Mouse (Mus musculus): Measurements from ENCODE around the gene Hydin.

GRCm38 (mm10) chr8:110273394-110273793 lies 6.6 kb downstream of the Hydin start:
- TF ChIP-seq CTCF (IDR thresholded peaks at IDR 0.05; ENCODE audit: borderline replicate concordance, extremely low read depth, insufficient read depth, insufficient read length) (peak; percentile 25; the same call in 1 of the 2 replicates), POLR2A (IDR thresholded peaks at IDR 0.05; ENCODE audit: borderline replicate concordance, extremely low read depth, insufficient read depth, insufficient read length, poor library complexity, severe bottlenecking) (no peak)

All from brain, embryonic 14.5 days (tissue).